Mouse (Mus musculus) liver, embryonic 14.5 days (tissue): Measurements from ENCODE around the gene Havcr1. TPM values are rescaled to one million over a fixed set of nuclear protein-coding genes. Genes with fewer than 3 reads are reported as not detected.

Experiments
- ATAC-seq: fragments of 200-750 bp; cut with Nextera tagmentation; 2 replicates; pipeline ENCODE4 v1.8.0; 2017; ENCODE audit warnings: moderate number of reproducible peaks, mild to moderate bottlenecking, moderate library complexity; ENCODE audit not compliant: insufficient read depth
- DNase-seq, 3 experiments: peaks; one replicate each; pipeline ENCODE4 v3.0.0-alpha.2; 2012 to 2013; ENCODE audit warnings: low read depth in 3 of 3, low spot score in 3 of 3
- H3K27ac ChIP-seq: fragments of 300-500 bp; sonication (generic); 2 replicates; pipeline ENCODE4 v1.5.1; 2014; ENCODE audit warnings: moderate library complexity, mild to moderate bottlenecking, control low read depth, inconsistent platforms
- H3K27me3 ChIP-seq: fragments of 300-500 bp; sonication (generic); 2 replicates; pipeline ENCODE4 v1.6.1; 2014; ENCODE audit warnings: mild to moderate bottlenecking, low read length, moderate library complexity; ENCODE audit not compliant: control insufficient read depth, insufficient read depth
- H3K36me3 ChIP-seq: fragments of 300-500 bp; sonication (generic); replicated peaks from 2 replicates; pipeline ENCODE4 v1.6.1; 2014; ENCODE audit warnings: low read depth; ENCODE audit not compliant: control insufficient read depth, insufficient read depth
- H3K4me1 ChIP-seq, 2 experiments: fragments of 200-500 bp in 1 of 2; fragments of 300-500 bp in 1 of 2; sonication (generic) in 1 of 2; replicated peaks; 2 replicates each; pipeline ENCODE4 v1.6.1; 2012 to 2014; ENCODE audit warnings: antibody characterized with exemption in 1 of 2, inconsistent platforms in 1 of 2, low read length in 1 of 2; ENCODE audit not compliant: control insufficient read depth in 2 of 2, insufficient read depth in 2 of 2
- H3K4me2 ChIP-seq: fragments of 300-500 bp; sonication (generic); 2 replicates; pipeline ENCODE4 v1.6.1; 2014; ENCODE audit warnings: low read depth, mild to moderate bottlenecking, control low read depth, moderate library complexity
- H3K4me3 ChIP-seq, 2 experiments: fragments of 200-500 bp in 1 of 2; fragments of 300-500 bp in 1 of 2; sonication (generic) in 1 of 2; 2 replicates each; pipeline ENCODE4 v1.5.1; 2012 to 2014; ENCODE audit warnings: low read depth in 2 of 2, low read length in 2 of 2, mild to moderate bottlenecking in 2 of 2, control low read depth in 1 of 2, inconsistent platforms in 1 of 2, moderate library complexity in 1 of 2; ENCODE audit not compliant: insufficient read depth in 1 of 2
- H3K9ac ChIP-seq: fragments of 300-500 bp; sonication (generic); replicated peaks from 2 replicates; pipeline ENCODE4 v1.6.1; 2014; ENCODE audit warnings: mild to moderate bottlenecking, control low read depth, moderate library complexity
- H3K9me3 ChIP-seq: fragments of 300-500 bp; sonication (generic); 2 replicates; pipeline ENCODE4 v1.6.1; 2016; ENCODE audit warnings: low read length, mixed read lengths; ENCODE audit not compliant: control insufficient read depth
- CTCF ChIP-seq: IDR thresholded peaks from 2 replicates; pipeline ENCODE4 v1.5.1; 2016; ENCODE audit warnings: antibody characterized with exemption, low read depth, control low read depth
- EP300 ChIP-seq: IDR thresholded peaks from 2 replicates; pipeline ENCODE4 v1.6.1; 2016; ENCODE audit warnings: antibody characterized with exemption, low read depth
- WGBS: fragments of 180-500 bp; shearing (Covaris S2); extraction: QIAGEN DNeasy Blood & Tissue Kit; methylation state at CpG from one replicate; pipeline ENCODE4 v1.1.7; 2014; ENCODE audit not compliant: insufficient replicate concordance; 5-methylcytosine and 5-hydroxymethylcytosine counted together
- polyA plus RNA-seq, 2 experiments: library from polyadenylated mRNA; depleted of rRNA in 1 of 2; stranded (reverse) in 1 of 2; unstranded in 1 of 2; fragments of >200 nt; fragmentation: Nextera tagmentation in 1 of 2; extraction: Ambion mirVana in 1 of 2; gene quantifications; 2 replicates each; pipeline versions ENCODE4 v1.2.1 to v1.2.3; 2012 to 2014

Gene Havcr1
- polyA plus RNA-seq, 2 experiments, result not detected

DNA sequence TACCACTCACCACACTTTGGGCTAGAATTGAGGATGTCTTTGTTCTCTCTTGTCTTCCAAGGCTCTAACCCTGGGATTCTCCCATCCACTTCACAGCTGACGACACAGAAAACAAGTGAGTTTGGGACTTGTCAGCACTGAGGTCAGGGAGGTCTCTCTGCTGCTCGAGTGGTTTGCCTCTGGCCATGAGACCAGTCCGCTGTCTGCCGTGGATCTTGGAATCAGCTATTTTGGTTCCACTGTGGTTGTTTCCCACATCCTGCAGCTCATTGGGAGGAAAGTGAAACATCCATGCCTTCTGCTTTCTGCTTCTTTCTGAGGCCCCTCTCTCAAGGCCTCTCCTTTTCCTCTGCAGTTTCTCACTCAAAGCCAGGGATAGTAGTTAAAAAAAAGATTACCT is 85.0 kb downstream of the Havcr1 start:
- Histone ChIP-seq H3K27ac (no peak overlapping the region), H3K36me3 (no peaks in the 10 kb centered on the region), H3K9me3 (no peaks in the 10 kb centered on the region), H3K27me3 (no peaks in the 10 kb centered on the region), H3K4me1 (no peaks in the 10 kb centered on the region), H3K4me3 (no peak overlapping the region), H3K4me2 (no peak overlapping the region), H3K9ac (no peak overlapping the region)
- ATAC-seq (no peak), DNase-seq (no peak)
- WGBS, result 18% methylated on average over 4 of the region's 4 CpGs
- TF ChIP-seq CTCF (no peak), EP300 (no peak)

Other genes with a start within 250 kb of the Havcr1 start
- not detected in 2 replicates for gene Gm12169, start 210.9 kb upstream of the Havcr1 start, polyA plus RNA-seq (2012; rRNA removed)
- not detected in 2 replicates for gene Gm12169, start 210.9 kb upstream of the Havcr1 start, polyA plus RNA-seq (2014; fragmentation: Nextera tagmentation; extraction: Ambion mirVana)
- gene BC053393, start 163.5 kb upstream of the Havcr1 start, polyA plus RNA-seq (2012; rRNA removed), result 0.02 TPM in 1 of 2 replicates, not detected in the other
- not detected in 2 replicates for gene BC053393, start 163.5 kb upstream of the Havcr1 start, polyA plus RNA-seq (2014; fragmentation: Nextera tagmentation; extraction: Ambion mirVana)
- gene Dppa1, start 105.8 kb upstream of the Havcr1 start, polyA plus RNA-seq (2012; rRNA removed), result not detected in 2 replicates
- not detected in 2 replicates for gene Dppa1, start 105.8 kb upstream of the Havcr1 start, polyA plus RNA-seq (2014; fragmentation: Nextera tagmentation; extraction: Ambion mirVana)
- 19.3 and 31.1 TPM in 2 replicates for gene Timd2, start 28.0 kb upstream of the Havcr1 start, polyA plus RNA-seq (2012; rRNA removed)
- gene Timd2, start 28.0 kb upstream of the Havcr1 start, polyA plus RNA-seq (2014; fragmentation: Nextera tagmentation; extraction: Ambion mirVana), result 39.3 and 39.7 TPM in 2 replicates
- gene Timd4, start 75.7 kb downstream of the Havcr1 start, polyA plus RNA-seq (2012; rRNA removed), result 3.6 and 4.3 TPM in 2 replicates
- gene Timd4, start 75.7 kb downstream of the Havcr1 start, polyA plus RNA-seq (2014; fragmentation: Nextera tagmentation; extraction: Ambion mirVana), result 6.3 and 7.6 TPM in 2 replicates